Mouse (Mus musculus): Measurements from ENCODE around the gene Ptpn22. TPM values are rescaled to one million over a fixed set of nuclear protein-coding genes. Genes with fewer than 3 reads are reported as not detected.

Ptpn22 gene
- polyA plus RNA-seq, 2 experiments, result 1.3 to 1.5 TPM

GRCm38 (mm10) chr3:103893374-103893773 lies 33.8 kb downstream of the Ptpn22 start:
- ATAC-seq (ENCODE audit: insufficient read depth), result no peak
- no peak for TF ChIP-seq EP300 (IDR thresholded peaks at IDR 0.05; ENCODE audit: low read depth)
- H3K9me3 ChIP-seq (ENCODE audit: control insufficient read depth, low read length), result no peaks in the 10 kb centered on the region
- DNase-seq (ENCODE audit: low read depth in 3 of 3, low spot score in 3 of 3), result no peak
- H3K27ac ChIP-seq, result no peak overlapping the region
- H3K4me3 ChIP-seq (ENCODE audit: insufficient read depth in 1 of 2, low read depth in 2 of 2, low read length in 2 of 2), result no peak overlapping the region
- H3K4me1 ChIP-seq (replicated peaks; ENCODE audit: control insufficient read depth in 2 of 2, insufficient read depth in 2 of 2, low read length in 1 of 2), result no peaks in the 10 kb centered on the region
- H3K9ac ChIP-seq (replicated peaks), result no peak overlapping the region
- H3K36me3 ChIP-seq (replicated peaks; ENCODE audit: control insufficient read depth, insufficient read depth, low read depth), result no peaks in the 10 kb centered on the region
- WGBS (ENCODE audit: insufficient replicate concordance), result 70% methylated on average over 3 of the region's 3 CpGs
- H3K4me2 ChIP-seq (ENCODE audit: low read depth), result no peak overlapping the region
- H3K27me3 ChIP-seq (ENCODE audit: control insufficient read depth, insufficient read depth, low read length), result no peaks in the 10 kb centered on the region

DNA sequence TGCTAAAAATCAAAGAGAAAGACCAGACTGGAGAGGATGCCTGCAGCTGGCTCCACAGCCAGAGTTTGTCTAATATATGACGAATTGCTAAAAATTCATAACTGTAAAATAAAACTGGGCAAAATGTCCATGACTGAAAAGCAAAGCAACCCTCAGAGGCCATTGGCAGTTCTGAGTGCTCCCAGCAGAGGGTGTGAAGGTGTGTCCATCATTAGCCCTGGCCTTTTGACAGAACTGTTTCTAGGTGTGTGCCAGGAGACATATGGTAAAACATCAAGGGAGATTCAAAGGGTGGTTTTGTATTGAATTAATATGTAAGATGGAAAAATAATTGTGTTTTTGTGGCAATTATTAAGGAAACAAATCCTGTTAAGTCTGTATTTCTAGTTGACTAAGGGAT lies 45.1 kb downstream of the Ptpn22 start:
- Histone ChIP-seq H3K27ac (no peak overlapping the region), H3K9me3 (ENCODE audit: control insufficient read depth, low read length) (no peaks in the 10 kb centered on the region), H3K4me1 (replicated peaks; ENCODE audit: control insufficient read depth in 2 of 2, insufficient read depth in 2 of 2, low read length in 1 of 2) (no peaks in the 10 kb centered on the region), H3K36me3 (replicated peaks; ENCODE audit: control insufficient read depth, insufficient read depth, low read depth) (no peaks in the 10 kb centered on the region), H3K4me3 (ENCODE audit: insufficient read depth in 1 of 2, low read depth in 2 of 2, low read length in 2 of 2) (no peak overlapping the region), H3K4me2 (ENCODE audit: low read depth) (no peak overlapping the region), H3K27me3 (ENCODE audit: control insufficient read depth, insufficient read depth, low read length) (no peaks in the 10 kb centered on the region), H3K9ac (replicated peaks) (no peak overlapping the region)
- WGBS (ENCODE audit: insufficient replicate concordance), result 38% methylated on average over 1 of the region's 1 CpGs
- ATAC-seq (ENCODE audit: insufficient read depth) (no peak; the same call in 1 of the 2 replicates), DNase-seq (ENCODE audit: low read depth in 3 of 3, low spot score in 3 of 3) (peak; percentile 37 to 54 (median 40))
- TF ChIP-seq CTCF (IDR thresholded peaks at IDR 0.05; ENCODE audit: low read depth) (peak; percentile 82), EP300 (IDR thresholded peaks at IDR 0.05; ENCODE audit: low read depth) (no peak)

- Histone ChIP-seq H3K9ac (replicated peaks) (no peak overlapping the region), H3K36me3 (replicated peaks; ENCODE audit: control insufficient read depth, insufficient read depth, low read depth) (no peaks in the 10 kb centered on the region), H3K27ac (no peak overlapping the region), H3K4me1 (replicated peaks; ENCODE audit: control insufficient read depth in 2 of 2, insufficient read depth in 2 of 2, low read length in 1 of 2) (no peaks in the 10 kb centered on the region), H3K27me3 (ENCODE audit: control insufficient read depth, insufficient read depth, low read length) (no peaks in the 10 kb centered on the region), H3K4me3 (ENCODE audit: insufficient read depth in 1 of 2, low read depth in 2 of 2, low read length in 2 of 2) (no peak overlapping the region), H3K4me2 (ENCODE audit: low read depth) (no peak overlapping the region), H3K9me3 (ENCODE audit: control insufficient read depth, low read length) (no peaks in the 10 kb centered on the region)
- WGBS (ENCODE audit: insufficient replicate concordance), result 65% methylated on average over 5 of the region's 5 CpGs
- DNase-seq (ENCODE audit: low read depth in 3 of 3, low spot score in 3 of 3) (no peak), ATAC-seq (ENCODE audit: insufficient read depth) (no peak)
- no peak for TF ChIP-seq CTCF (IDR thresholded peaks at IDR 0.05; ENCODE audit: low read depth)
- no peak for TF ChIP-seq EP300 (IDR thresholded peaks at IDR 0.05; ENCODE audit: low read depth)
Observed at GRCm38 (mm10) chr3:103907335-103908030, 47.9 kb downstream of the Ptpn22 start.

GRCm38 (mm10) chr3:103908781-103909180 lies 49.2 kb downstream of the Ptpn22 start:
- no peak overlapping the region for H3K4me2 ChIP-seq (ENCODE audit: low read depth)
- 43% methylated on average over 2 of the region's 2 CpGs for WGBS (ENCODE audit: insufficient replicate concordance)
- peaks cover 2% of the 10 kb centered on the region in 2 experiments; a peak in 1 of 4 replicates for H3K4me1 ChIP-seq (replicated peaks; ENCODE audit: control insufficient read depth in 2 of 2, insufficient read depth in 2 of 2, low read length in 1 of 2)
- ATAC-seq (ENCODE audit: insufficient read depth) (no peak), DNase-seq (ENCODE audit: low read depth in 3 of 3, low spot score in 3 of 3) (no peak)
- no peak for TF ChIP-seq CTCF (IDR thresholded peaks at IDR 0.05; ENCODE audit: low read depth)
- no peaks in the 10 kb centered on the region for H3K36me3 ChIP-seq (replicated peaks; ENCODE audit: control insufficient read depth, insufficient read depth, low read depth)
- H3K27me3 ChIP-seq (ENCODE audit: control insufficient read depth, insufficient read depth, low read length), result no peaks in the 10 kb centered on the region
- no peak overlapping the region for H3K27ac ChIP-seq
- no peak overlapping the region for H3K4me3 ChIP-seq (ENCODE audit: insufficient read depth in 1 of 2, low read depth in 2 of 2, low read length in 2 of 2)
- H3K9me3 ChIP-seq (ENCODE audit: control insufficient read depth, low read length), result no peaks in the 10 kb centered on the region
- no peak overlapping the region for H3K9ac ChIP-seq (replicated peaks)

- peak overlapping the region; percentile 67 for H3K9ac ChIP-seq (replicated peaks)
- H3K27me3 ChIP-seq (ENCODE audit: control insufficient read depth, insufficient read depth, low read length), result no peaks in the 10 kb centered on the region
- ATAC-seq (ENCODE audit: insufficient read depth) (peak; percentile 55), DNase-seq (ENCODE audit: low read depth in 3 of 3, low spot score in 3 of 3) (peak; percentile 15 to 65 (median 36))
- WGBS (ENCODE audit: insufficient replicate concordance), result 2% methylated on average over 11 of the region's 11 CpGs
- no peaks in the 10 kb centered on the region for H3K9me3 ChIP-seq (ENCODE audit: control insufficient read depth, low read length)
- H3K4me3 ChIP-seq (ENCODE audit: insufficient read depth in 1 of 2, low read depth in 2 of 2, low read length in 2 of 2), result peak overlapping the region; percentile 67 to 75; a peak in 3 of 4 replicates
- H3K4me1 ChIP-seq (replicated peaks; ENCODE audit: control insufficient read depth in 2 of 2, insufficient read depth in 2 of 2, low read length in 1 of 2), result peaks cover 5 to 11% of the 10 kb centered on the region in 2 experiments; a peak in 3 of 4 replicates
- H3K27ac ChIP-seq, result peak overlapping the region; percentile 94
- peak overlapping the region; percentile 93 for H3K4me2 ChIP-seq (ENCODE audit: low read depth)
- no peaks in the 10 kb centered on the region for H3K36me3 ChIP-seq (replicated peaks; ENCODE audit: control insufficient read depth, insufficient read depth, low read depth)
- TF ChIP-seq EP300 (IDR thresholded peaks at IDR 0.05; ENCODE audit: low read depth) (no peak), CTCF (IDR thresholded peaks at IDR 0.05; ENCODE audit: low read depth) (no peak)
Observed at GRCm38 (mm10) chr3:103913451-103913961, 53.9 kb downstream of the Ptpn22 start.
